Mouse (Mus musculus): ENCODE results near the gene Acvr1b. TPM values are rescaled to one million over a fixed set of nuclear protein-coding genes. Genes with fewer than 3 reads are reported as not detected.

The Acvr1b gene
- polyA plus RNA-seq, 1 experiment from 2014 or later, result 6.6 TPM

- Histone ChIP-seq H3K4me1 (ENCODE audit: insufficient read depth, low read depth, low read length) (peaks cover 21% of the 10 kb centered on the region), H3K27me3 (replicated peaks; ENCODE audit: insufficient read depth, low read length) (no peaks in the 10 kb centered on the region), H3K9ac (replicated peaks; ENCODE audit: low read depth) (no peak overlapping the region), H3K9me3 (ENCODE audit: low read length) (no peaks in the 10 kb centered on the region), H3K4me3 (ENCODE audit: low read depth, low read length) (no peak overlapping the region), H3K36me3 (ENCODE audit: insufficient read depth, low read length) (no peaks in the 10 kb centered on the region), H3K4me2 (replicated peaks; ENCODE audit: low read depth, low read length) (no peak overlapping the region), H3K27ac (ENCODE audit: low read length) (peak overlapping the region; percentile 71; the same call in 1 of the 2 replicates)
- 39% methylated on average over 5 of the region's 5 CpGs for WGBS
- DNase-seq (ENCODE audit: low spot score) (peak; percentile 63), ATAC-seq (peak; percentile 8; the same call in 1 of the 2 replicates)
- peak; percentile 55; the same call in 1 of the 2 replicates for TF ChIP-seq EP300 (IDR thresholded peaks at IDR 0.05)
- no peak for TF ChIP-seq CTCF (IDR thresholded peaks at IDR 0.05)
Measured at GRCm38 (mm10) chr15:101262502-101262901, 88.6 kb downstream of the Acvr1b start.

Small RNAs within 50 kb of the gene (microRNA-seq; reads per million reads assigned to microRNA genes)
- not detected for gene Mir6962

Other genes starting within 250 kb of the Acvr1b start
- not detected in 2 replicates for gene Gm47841, start 126.7 kb upstream of the Acvr1b start, polyA plus RNA-seq (2015; fragmentation: Nextera tagmentation; extraction: Ambion mirVana)
- 0.48 and 0.60 TPM in 2 replicates for gene Fignl2, start 95.5 kb upstream of the Acvr1b start, polyA plus RNA-seq (2015; fragmentation: Nextera tagmentation; extraction: Ambion mirVana)
- gene Ankrd33, start 58.3 kb upstream of the Acvr1b start, polyA plus RNA-seq (2015; fragmentation: Nextera tagmentation; extraction: Ambion mirVana), result 0.13 TPM in 1 of 2 replicates, not detected in the other
- gene Acvrl1, start 45.5 kb upstream of the Acvr1b start, polyA plus RNA-seq (2015; fragmentation: Nextera tagmentation; extraction: Ambion mirVana), result 159 and 168 TPM in 2 replicates
- gene Grasp, start 50.1 kb downstream of the Acvr1b start, polyA plus RNA-seq (2015; fragmentation: Nextera tagmentation; extraction: Ambion mirVana), result 8.2 and 8.6 TPM in 2 replicates
- gene Nr4a1, start 80.2 kb downstream of the Acvr1b start, polyA plus RNA-seq (2015; fragmentation: Nextera tagmentation; extraction: Ambion mirVana), result 7.8 and 11.8 TPM in 2 replicates
- gene Atg101, start 110.2 kb downstream of the Acvr1b start, polyA plus RNA-seq (2015; fragmentation: Nextera tagmentation; extraction: Ambion mirVana), result 73.1 and 74.2 TPM in 2 replicates
- 74.9 and 82.4 TPM in 2 replicates for gene 6030408B16Rik, start 119.1 kb downstream of the Acvr1b start, polyA plus RNA-seq (2015; fragmentation: Nextera tagmentation; extraction: Ambion mirVana)
- gene Krt80, start 196.1 kb downstream of the Acvr1b start, polyA plus RNA-seq (2015; fragmentation: Nextera tagmentation; extraction: Ambion mirVana), result 19.6 and 26.3 TPM in 2 replicates
- gene Krt7, start 237.0 kb downstream of the Acvr1b start, polyA plus RNA-seq (2015; fragmentation: Nextera tagmentation; extraction: Ambion mirVana), result 430 and 463 TPM in 2 replicates

Measured in lung, postnatal 0 days (tissue).